Mouse (Mus musculus) G1E (cell line): Measurements from ENCODE around the gene Fkbp11. TPM values are rescaled to one million over a fixed set of nuclear protein-coding genes. Genes with fewer than 3 reads are reported as not detected.

Experiments used
- ATAC-seq: 2 replicates; pipeline ENCODE4 v1.8.0; 2016; ENCODE audit warnings: mild to moderate bottlenecking; ENCODE audit not compliant: insufficient number of reproducible peaks, poor library complexity, low FRiP score, severe bottlenecking; ENCODE audit errors: extremely low read depth
- DNase-seq: peaks from one replicate; pipeline ENCODE4 v3.0.0; 2012; ENCODE audit warnings: low spot score
- H3K27me3 ChIP-seq: 2 replicates; pipeline ENCODE4 v1.6.1; 2012; ENCODE audit warnings: mild to moderate bottlenecking, low read length, inconsistent platforms; ENCODE audit not compliant: insufficient read depth
- H3K36me3 ChIP-seq: replicated peaks from 2 replicates; pipeline ENCODE3; 2012; ENCODE audit warnings: mild to moderate bottlenecking, inconsistent platforms
- H3K4me1 ChIP-seq: 2 replicates; pipeline ENCODE4 v1.6.1; 2012; ENCODE audit warnings: low read depth, low read length, inconsistent platforms, mixed read lengths; ENCODE audit not compliant: insufficient read depth
- H3K4me3 ChIP-seq: 2 replicates; pipeline ENCODE4 v1.5.1; 2012; ENCODE audit warnings: low read depth, mild to moderate bottlenecking, inconsistent platforms, low read length, moderate library complexity, mixed read lengths
- H3K9me3 ChIP-seq: replicated peaks from 2 replicates; pipeline ENCODE4 v1.6.1; 2012; ENCODE audit warnings: inconsistent platforms
- CTCF ChIP-seq: IDR thresholded peaks from 2 replicates; pipeline ENCODE4 v1.5.1; 2012; ENCODE audit warnings: low read depth, low read length, inconsistent platforms, mixed read lengths
- GATA1 ChIP-seq: IDR thresholded peaks from 2 replicates; pipeline ENCODE4 v1.6.1; 2012; ENCODE audit warnings: borderline replicate concordance, low read length, inconsistent platforms, mixed read lengths
- GATA2 ChIP-seq: IDR thresholded peaks from 2 replicates; pipeline ENCODE4 v1.6.1; 2012; ENCODE audit warnings: low read depth, low read length, inconsistent platforms, borderline replicate concordance
- POLR2AphosphoS5 ChIP-seq: IDR thresholded peaks from 2 replicates; pipeline ENCODE4 v1.6.1; 2012; ENCODE audit warnings: low read depth, low read length, inconsistent platforms; ENCODE audit not compliant: insufficient replicate concordance
- TAL1 ChIP-seq: conservative IDR thresholded peaks from 2 replicates; pipeline ENCODE4 v1.6.1; 2012; ENCODE audit warnings: low read depth, low read length, inconsistent platforms, mixed read lengths
- polyA plus RNA-seq: library from polyadenylated mRNA; stranded (reverse); fragments of >175 nt; gene quantifications from 2 replicates; pipeline ENCODE4 v1.2.3, GENCODE M21; 2012
- total RNA-seq, 2 experiments: library from RNA; stranded (forward) in 1 of 2; stranded (reverse) in 1 of 2; fragments of 200-1000 nt in 1 of 2; fragments of >200 nt in 1 of 2; fragmentation: Nextera tagmentation in 1 of 2; gene quantifications; 2 replicates each; pipeline ENCODE4 v1.2.3; 2014 to 2017

Fkbp11 gene
- total and polyA plus RNA-seq, 3 experiments = 6.2 to 23.8 (median 14.1) TPM

- Histone ChIP-seq H3K4me1 (peaks cover 46% of the 10 kb centered on the region), H3K4me3 (no peak overlapping the region), H3K36me3 (peaks cover 100% of the 10 kb centered on the region), H3K27me3 (no peaks in the 10 kb centered on the region), H3K9me3 (no peaks in the 10 kb centered on the region)
- DNase-seq (no peak), ATAC-seq (no peak)
- TF ChIP-seq CTCF (no peak), TAL1 (no peak), GATA1 (no peak), GATA2 (no peak), POLR2AphosphoS5 (no peak)
These were observed 14.9 kb upstream of the Fkbp11 start for GRCm38 (mm10) chr15:98742766-98743428.

- H3K4me3 ChIP-seq = no peak overlapping the region
- ATAC-seq = no peak
- peaks cover 98% of the 10 kb centered on the region for H3K36me3 ChIP-seq
- H3K4me1 ChIP-seq = peaks cover 64% of the 10 kb centered on the region
- no peak for TF ChIP-seq GATA1
- no peak for TF ChIP-seq POLR2AphosphoS5
- TF ChIP-seq TAL1 = no peak
- no peak for TF ChIP-seq GATA2
- TF ChIP-seq CTCF = no peak
- H3K27me3 ChIP-seq = no peaks in the 10 kb centered on the region
- no peaks in the 10 kb centered on the region for H3K9me3 ChIP-seq
- DNase-seq = no peak
These were observed 12.2 kb upstream of the Fkbp11 start for GRCm38 (mm10) chr15:98740219-98740618.

GRCm38 (mm10) chr15:98738796-98739195 is 10.8 kb upstream of the Fkbp11 start:
- Histone ChIP-seq H3K9me3 (no peaks in the 10 kb centered on the region), H3K4me3 (no peak overlapping the region), H3K27me3 (no peaks in the 10 kb centered on the region), H3K36me3 (peaks cover 96% of the 10 kb centered on the region), H3K4me1 (peaks cover 74% of the 10 kb centered on the region)
- DNase-seq (no peak), ATAC-seq (no peak)
- TF ChIP-seq GATA2 (no peak), TAL1 (no peak), POLR2AphosphoS5 (no peak), CTCF (no peak), GATA1 (no peak)

DNA sequence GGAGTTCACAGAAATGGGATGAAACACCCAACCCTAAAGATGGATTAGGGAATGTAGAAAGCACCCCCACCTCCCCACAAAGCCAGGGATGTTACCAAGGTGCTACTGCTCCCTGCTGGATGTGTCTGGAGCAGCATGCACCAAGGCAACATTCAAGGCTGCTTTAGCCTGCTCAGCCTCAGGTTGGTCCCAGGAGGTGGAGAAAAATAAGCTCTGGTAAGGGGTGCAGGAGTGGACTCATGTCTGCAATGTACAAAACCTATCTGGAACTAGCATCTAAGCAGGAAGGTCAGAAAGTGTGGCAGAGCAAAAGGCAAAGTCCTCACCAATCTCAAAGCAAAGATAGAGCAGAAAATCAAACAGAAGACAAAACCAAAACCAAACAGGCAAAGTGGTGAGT is 9.9 kb upstream of the Fkbp11 start:
- DNase-seq = no peak

DNA sequence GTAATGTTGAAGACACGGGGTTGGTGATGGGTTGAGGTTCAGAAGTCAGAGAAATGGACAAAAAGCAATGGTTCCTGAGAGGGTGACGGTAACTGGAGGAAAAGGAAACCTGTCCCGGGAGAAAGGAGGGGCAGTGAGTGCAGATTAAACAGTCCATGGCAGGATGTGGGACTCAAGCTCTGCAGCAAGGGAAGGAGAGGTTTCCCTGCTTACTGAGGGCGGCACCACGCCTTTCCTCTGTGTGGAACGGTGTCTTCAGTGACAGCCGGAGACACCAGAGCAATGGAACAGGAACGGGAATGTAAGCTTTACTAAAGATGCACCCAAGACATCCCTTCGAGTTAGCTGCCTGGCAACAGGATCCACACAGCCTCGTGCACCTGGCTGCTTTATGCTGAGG is 8.5 kb upstream of the Fkbp11 start:
- ATAC-seq = no peak
- peaks cover 82% of the 10 kb centered on the region for H3K36me3 ChIP-seq

More for the DNA sequence above, 9.9 kb upstream of the Fkbp11 start:
- no peaks in the 10 kb centered on the region for H3K9me3 ChIP-seq
- TF ChIP-seq TAL1 (no peak), GATA1 (no peak), CTCF (no peak), POLR2AphosphoS5 (no peak), GATA2 (no peak)
- peaks cover 88% of the 10 kb centered on the region for H3K36me3 ChIP-seq
- H3K4me1 ChIP-seq = peaks cover 79% of the 10 kb centered on the region
- no peak overlapping the region for H3K4me3 ChIP-seq
- no peak for ATAC-seq
- no peaks in the 10 kb centered on the region for H3K27me3 ChIP-seq

GRCm38 (mm10) chr15:98733976-98734566 is 6.1 kb upstream of the Fkbp11 start:
- Histone ChIP-seq H3K36me3 (peaks cover 58% of the 10 kb centered on the region), H3K27me3 (no peaks in the 10 kb centered on the region), H3K9me3 (no peaks in the 10 kb centered on the region), H3K4me3 (no peak overlapping the region; the same call in 1 of the 2 replicates), H3K4me1 (peaks cover 80% of the 10 kb centered on the region)
- DNase-seq (no peak), ATAC-seq (no peak)
- no peak for TF ChIP-seq GATA2
- no peak for TF ChIP-seq GATA1
- no peak for TF ChIP-seq CTCF
- TF ChIP-seq TAL1 = no peak
- no peak for TF ChIP-seq POLR2AphosphoS5

More for the DNA sequence above, 8.5 kb upstream of the Fkbp11 start:
- TF ChIP-seq CTCF = no peak
- TF ChIP-seq GATA1 = no peak
- TF ChIP-seq GATA2 = no peak
- no peak for TF ChIP-seq TAL1
- no peak for TF ChIP-seq POLR2AphosphoS5
- peaks cover 88% of the 10 kb centered on the region for H3K4me1 ChIP-seq
- no peak for DNase-seq
- H3K4me3 ChIP-seq = no peak overlapping the region
- H3K9me3 ChIP-seq = no peaks in the 10 kb centered on the region
- no peaks in the 10 kb centered on the region for H3K27me3 ChIP-seq
